Mouse (Mus musculus) bone marrow macrophage, adult 2 months (primary cell): ENCODE measurements at regions not wholly inside any gene's neighbourhood (a gene's known extent, or its start where the extent isn't known, plus 50 kb on each side); places are given as distances from the start of the nearest gene placed in this dataset.

Experiments
- CTCF ChIP-seq: IDR thresholded peaks from 2 replicates; pipeline ENCODE4 v1.5.1; 2012; ENCODE audit warnings: low read depth, mild to moderate bottlenecking, low read length, moderate library complexity
- POLR2A ChIP-seq: IDR thresholded peaks from 2 replicates; pipeline ENCODE4 v1.6.1; 2012; ENCODE audit warnings: mild to moderate bottlenecking, low read depth, low read length, borderline replicate concordance

- TF ChIP-seq POLR2A (no peak), CTCF (no peak)
Measured at GRCm38 (mm10) chr8:53881551-53881950, 195.9 kb upstream of the Vegfc start.
